Mouse (Mus musculus): ENCODE measurements around the gene Armc12.

Armc12 gene

GRCm38 (mm10) chr17:28530506-28530905 lies at the start of gene Armc12:
Gene Armc12, plus strand, starts transcription at chr17:28530806.
- POLR2A ChIA-PET, result interaction anchor here in 3 of 4 experiments (0.5 to 2.5 kb wide), 12 partner anchors 11 to 206 kb away, joined by 3 to 7 read pairs (median 4); no protein-coding TSS in a partner anchor

GRCm38 (mm10) chr17:28484704-28485445 lies 45.7 kb upstream of the Armc12 start:
- POLR2A ChIA-PET, result interaction anchor here (0.7 to 1.9 kb wide), 22 partner anchors 9 to 207 kb away, joined by 3 to 19 read pairs (median 4); no protein-coding TSS in a partner anchor
- CTCF ChIA-PET, result interaction anchor here in 1 of 4 experiments (0.6 to 1.3 kb wide), 2 partner anchors 10 to 43 kb away, joined by 4 to 6 read pairs; no protein-coding TSS in a partner anchor

More at GRCm38 (mm10) chr17:28530506-28530905, at the start of gene Armc12:
- CTCF ChIA-PET, result interaction anchor here (0.6 to 4.6 kb wide), 12 partner anchors 12 to 298 kb away, joined by 3 to 50 read pairs (median 5); partner anchors contain the start of gene Ppard (in 1 of the 4)

- ChIA-PET CTCF (interaction anchor here in 3 of 4 experiments (1.1 to 3.5 kb wide), 3 partner anchors 38 to 43 kb away, joined by 3 to 25 read pairs (median 5); partner anchors contain the start of gene Armc12 (in 1 of the 3)), POLR2A (interaction anchor here in 2 of 4 experiments (0.9 to 3.8 kb wide), 8 partner anchors 12 to 44 kb away, joined by 3 to 30 read pairs (median 5); no protein-coding TSS in a partner anchor)
Observed at GRCm38 (mm10) chr17:28485446-28485948, 45.1 kb upstream of the Armc12 start.

- CTCF ChIA-PET, result interaction anchor here in 3 of 4 experiments (0.7 to 3.5 kb wide), 10 partner anchors 15 to 1423 kb away, joined by 3 to 25 read pairs (median 5); partner anchors contain the start of gene Armc12 (in 1 of the 3)
Observed at GRCm38 (mm10) chr17:28485977-28486400, 44.6 kb upstream of the Armc12 start.

GRCm38 (mm10) chr17:28486720-28487119 lies 43.9 kb upstream of the Armc12 start:
- POLR2A ChIA-PET, result interaction anchor here (0.6 to 3.8 kb wide), 38 partner anchors 9 to 915 kb away, joined by 3 to 36 read pairs (median 4); partner anchors contain the start of genes Armc12 (in 1 of the 4) and Scube3 (in 1 of the 4)
- CTCF ChIA-PET, result interaction anchor here in 3 of 4 experiments (0.7 to 3.5 kb wide), 12 partner anchors 14 to 1423 kb away, joined by 3 to 25 read pairs (median 5); partner anchors contain the start of gene Armc12 (in 1 of the 3)

More at GRCm38 (mm10) chr17:28485977-28486400, 44.6 kb upstream of the Armc12 start:
- POLR2A ChIA-PET, result interaction anchor here in 3 of 4 experiments (0.7 to 3.8 kb wide), 35 partner anchors 9 to 513 kb away, joined by 3 to 36 read pairs (median 4); partner anchors contain the start of genes Armc12 (in 1 of the 3) and Scube3 (in 1 of the 3)

GRCm38 (mm10) chr17:28487584-28488257 lies 42.9 kb upstream of the Armc12 start:
- CTCF ChIA-PET, result interaction anchor here in 3 of 4 experiments (0.6 to 3.5 kb wide), 19 partner anchors 12 to 933 kb away, joined by 3 to 25 read pairs (median 5); partner anchors contain the start of genes 4930539E08Rik (in 1 of the 3) and Armc12 (in 1 of the 3)
- POLR2A ChIA-PET, result interaction anchor here (0.5 to 3.8 kb wide), 54 partner anchors 8 to 1932 kb away, joined by 3 to 36 read pairs (median 4); partner anchors contain the start of genes Armc12 (in 1 of the 4), Fkbp5 (in 1 of the 4), Srpk1 (in 1 of the 4) and Tcp11 (in 1 of the 4)

GRCm38 (mm10) chr17:28488258-28489013 lies 42.2 kb upstream of the Armc12 start:
- ChIA-PET CTCF (interaction anchor here (0.5 to 3.5 kb wide), 27 partner anchors 12 to 990 kb away, joined by 3 to 25 read pairs (median 5); partner anchors contain the start of gene Armc12 (in 1 of the 4)), POLR2A (interaction anchor here (0.5 to 3.8 kb wide), 67 partner anchors 8 to 1932 kb away, joined by 3 to 36 read pairs (median 4); partner anchors contain the start of genes Armc12 (in 1 of the 4), Fkbp5 (in 1 of the 4), Srpk1 (in 1 of the 4) and Tcp11 (in 1 of the 4))

- CTCF ChIA-PET, result interaction anchor here in 3 of 4 experiments (0.6 to 0.9 kb wide), 6 partner anchors 16 to 174 kb away, joined by 3 to 5 read pairs (median 4); no protein-coding TSS in a partner anchor
- POLR2A ChIA-PET, result interaction anchor here (0.6 to 2.2 kb wide), 9 partner anchors 9 to 1289 kb away, joined by 3 to 9 read pairs (median 4); no protein-coding TSS in a partner anchor
Observed at GRCm38 (mm10) chr17:28491035-28491770, 39.4 kb upstream of the Armc12 start.

GRCm38 (mm10) chr17:28495832-28496231 lies 34.8 kb upstream of the Armc12 start:
- ChIA-PET CTCF (interaction anchor here in 2 of 4 experiments (0.6 to 0.7 kb wide), 2 partner anchors 29 to 698 kb away, joined by 3 read pairs; no protein-coding TSS in a partner anchor), POLR2A (interaction anchor here in 1 of 4 experiments (0.9 to 1.2 kb wide), 2 partner anchors 9 to 28 kb away, joined by 3 to 5 read pairs; no protein-coding TSS in a partner anchor)

- ChIA-PET POLR2A (interaction anchor here in 3 of 4 experiments (0.6 to 2.4 kb wide), 6 partner anchors 11 to 142 kb away, joined by 3 to 21 read pairs (median 4); no protein-coding TSS in a partner anchor), CTCF (interaction anchor here in 1 of 4 experiments (0.6 to 0.7 kb wide), 2 partner anchors 9 to 29 kb away, joined by 3 to 17 read pairs; no protein-coding TSS in a partner anchor)
Observed at GRCm38 (mm10) chr17:28499190-28499589, 31.4 kb upstream of the Armc12 start.

GRCm38 (mm10) chr17:28500465-28500864 lies 30.1 kb upstream of the Armc12 start:
- POLR2A ChIA-PET, result interaction anchor here (0.6 to 2.4 kb wide), 20 partner anchors 8 to 409 kb away, joined by 3 to 21 read pairs (median 4); partner anchors contain the start of gene Armc12 (in 1 of the 4)
- CTCF ChIA-PET, result interaction anchor here in 3 of 4 experiments (0.6 to 1.7 kb wide), 7 partner anchors 12 to 84 kb away, joined by 3 to 7 read pairs (median 4); no protein-coding TSS in a partner anchor

- ChIA-PET CTCF (no interaction called here), POLR2A (interaction anchor here in 2 of 4 experiments (0.7 to 4.2 kb wide), 4 partner anchors 10 to 15 kb away, joined by 3 to 26 read pairs (median 14); no protein-coding TSS in a partner anchor)
Observed at GRCm38 (mm10) chr17:28502196-28502821, 28.3 kb upstream of the Armc12 start.

- ChIA-PET CTCF (interaction anchor here in 2 of 4 experiments (0.7 to 2.1 kb wide), 6 partner anchors 16 to 118 kb away, joined by 3 to 10 read pairs (median 4); no protein-coding TSS in a partner anchor), POLR2A (interaction anchor here (0.5 to 4.7 kb wide), 25 partner anchors 10 to 881 kb away, joined by 3 to 26 read pairs (median 4); partner anchors contain the start of gene Nudt3 (in 1 of the 4))
Observed at GRCm38 (mm10) chr17:28504182-28504581, 26.4 kb upstream of the Armc12 start.

GRCm38 (mm10) chr17:28505591-28505990 lies 25.0 kb upstream of the Armc12 start:
- ChIA-PET CTCF (interaction anchor here in 2 of 4 experiments (0.6 to 2.1 kb wide), 5 partner anchors 14 to 804 kb away, joined by 3 to 10 read pairs (median 4); no protein-coding TSS in a partner anchor), POLR2A (interaction anchor here in 3 of 4 experiments (1.3 to 4.7 kb wide), 11 partner anchors 8 to 88 kb away, joined by 3 to 26 read pairs (median 6); partner anchors contain the start of gene Fkbp5 (in 1 of the 3))

GRCm38 (mm10) chr17:28506895-28507294 lies 23.7 kb upstream of the Armc12 start:
- CTCF ChIA-PET, result interaction anchor here (0.6 to 1.8 kb wide), 12 partner anchors 13 to 400 kb away, joined by 3 to 12 read pairs (median 4); no protein-coding TSS in a partner anchor
- POLR2A ChIA-PET, result interaction anchor here (0.6 to 4.7 kb wide), 26 partner anchors 9 to 178 kb away, joined by 3 to 26 read pairs (median 3); partner anchors contain the start of gene Fkbp5 (in 1 of the 4)
